Mouse (Mus musculus): Measurements from ENCODE around the gene Tmem186.

The Tmem186 gene

GRCm38 (mm10) chr16:8667261-8667660 is 29.7 kb upstream of the Tmem186 start:
- no peak for DNase-seq (ENCODE audit: low spot score)

- DNase-seq (ENCODE audit: low spot score): no peak
These were observed 28.9 kb upstream of the Tmem186 start for GRCm38 (mm10) chr16:8666452-8666851.

GRCm38 (mm10) chr16:8665367-8665766 is 27.9 kb upstream of the Tmem186 start:
- no peak for DNase-seq (ENCODE audit: low spot score)

GRCm38 (mm10) chr16:8663606-8664539 is 26.4 kb upstream of the Tmem186 start:
- no peak for DNase-seq (ENCODE audit: low spot score)

GRCm38 (mm10) chr16:8663022-8663421 is 25.5 kb upstream of the Tmem186 start:
- DNase-seq (ENCODE audit: low spot score): no peak

- DNase-seq (ENCODE audit: low spot score): no peak
These were observed 21.3 kb upstream of the Tmem186 start for GRCm38 (mm10) chr16:8658764-8659163.

- DNase-seq (ENCODE audit: low spot score): no peak
These were observed 20.8 kb upstream of the Tmem186 start for GRCm38 (mm10) chr16:8658349-8658748.

GRCm38 (mm10) chr16:8656256-8656655 is 18.7 kb upstream of the Tmem186 start:
- no peak for DNase-seq (ENCODE audit: low spot score)

GRCm38 (mm10) chr16:8655599-8655998 is 18.1 kb upstream of the Tmem186 start:
- no peak for DNase-seq (ENCODE audit: low spot score)

- DNase-seq (ENCODE audit: low spot score): no peak
These were observed 17.6 kb upstream of the Tmem186 start for GRCm38 (mm10) chr16:8655108-8655507.

GRCm38 (mm10) chr16:8650007-8650406 is 12.5 kb upstream of the Tmem186 start:
- no peak for DNase-seq (ENCODE audit: low spot score)

GRCm38 (mm10) chr16:8645546-8645945 is 8.0 kb upstream of the Tmem186 start:
- no peak for DNase-seq (ENCODE audit: low spot score)

GRCm38 (mm10) chr16:8643855-8644254 is 6.3 kb upstream of the Tmem186 start:
- DNase-seq (ENCODE audit: low spot score): peak; percentile 62

- no peak for DNase-seq (ENCODE audit: low spot score)
These were observed 2.1 kb upstream of the Tmem186 start for GRCm38 (mm10) chr16:8639466-8640191.

- no peak for DNase-seq (ENCODE audit: low spot score)
These were observed 619 bp upstream of the Tmem186 start for GRCm38 (mm10) chr16:8638131-8638530.

- no peak for DNase-seq (ENCODE audit: low spot score)
These were observed 670 bp downstream of the Tmem186 start for GRCm38 (mm10) chr16:8636867-8637216.

- DNase-seq (ENCODE audit: low spot score): no peak
These were observed 6.1 kb downstream of the Tmem186 start for GRCm38 (mm10) chr16:8631428-8631827.

- DNase-seq (ENCODE audit: low spot score): no peak
These were observed 7.1 kb downstream of the Tmem186 start for GRCm38 (mm10) chr16:8630419-8630818.

GRCm38 (mm10) chr16:8620315-8621115 is 17.0 kb downstream of the Tmem186 start:
- no peak for DNase-seq (ENCODE audit: low spot score)

GRCm38 (mm10) chr16:8619659-8620314 is 17.7 kb downstream of the Tmem186 start:
- peak; percentile 74 for DNase-seq (ENCODE audit: low spot score)

GRCm38 (mm10) chr16:8613447-8613846 is 24.1 kb downstream of the Tmem186 start:
- DNase-seq (ENCODE audit: low spot score): no peak

- DNase-seq (ENCODE audit: low spot score): no peak
These were observed 24.5 kb downstream of the Tmem186 start for GRCm38 (mm10) chr16:8613039-8613438.
